Mouse (Mus musculus): Measurements from ENCODE around the gene Lrrc28.

- TF ChIP-seq EP300 (IDR thresholded peaks at IDR 0.05; ENCODE audit: insufficient read depth, low read depth, low read length) (no peak), POLR2A (IDR thresholded peaks at IDR 0.05; ENCODE audit: insufficient read depth, low read depth, low read length) (no peak), CTCF (IDR thresholded peaks at IDR 0.05) (no peak)
Observed at GRCm38 (mm10) chr7:67593902-67594301, 51.2 kb downstream of the Lrrc28 start.
